Mouse (Mus musculus) kidney, adult 9 months (tissue): Measurements from ENCODE around the gene Tmem238.

ENCODE experiments used
- DNase-seq: peaks from one replicate; pipeline ENCODE4 v3.0.0; 2022

Tmem238 gene

DNA sequence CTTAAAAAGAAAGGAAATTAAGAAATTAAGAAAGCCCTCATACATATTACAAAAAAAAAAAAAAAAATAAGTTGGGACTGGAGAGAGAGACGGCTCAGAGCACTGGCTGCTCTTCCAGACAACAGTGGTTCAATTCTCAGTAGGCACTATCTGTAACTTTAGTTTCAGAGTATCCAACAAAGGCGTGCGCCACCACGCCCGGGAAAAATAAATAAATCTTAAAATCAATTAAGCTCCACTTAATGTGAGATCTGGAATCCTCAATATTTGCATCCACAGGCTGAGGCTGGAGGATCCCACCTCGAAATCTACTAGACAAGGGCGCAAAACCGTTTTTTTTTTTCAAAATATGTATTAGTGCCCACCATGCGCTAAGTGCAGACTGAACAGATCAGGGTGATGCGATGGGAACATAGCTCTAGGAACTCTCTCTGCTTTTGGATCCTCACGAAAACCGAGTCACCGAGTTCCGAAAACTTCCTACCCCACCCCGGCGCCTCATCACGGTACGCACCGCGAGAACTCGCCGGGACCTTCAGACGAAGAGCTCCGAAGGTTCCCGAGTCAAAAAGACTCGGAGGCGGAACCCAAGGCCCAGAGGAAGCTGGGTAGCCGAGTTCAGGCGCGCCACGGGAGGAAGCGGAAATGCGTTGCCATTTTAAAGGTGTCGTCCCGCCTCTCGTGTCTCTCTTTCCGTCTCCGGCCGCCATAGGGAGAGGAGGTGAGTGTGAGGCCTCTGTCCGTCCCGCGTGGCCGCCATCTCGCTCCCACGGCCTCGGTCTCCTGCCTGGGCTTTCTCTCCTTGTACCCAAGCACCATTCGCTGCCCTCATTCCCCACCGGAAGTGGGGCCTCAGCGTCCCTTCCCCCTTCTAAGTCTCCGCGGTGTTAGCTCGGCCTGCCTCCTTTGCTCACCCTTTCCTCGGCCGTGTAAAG, 3.1 kb upstream of the Tmem238 start, which contains the start of gene Rpl28:
Gene Rpl28, plus strand, starts transcription at position 597 of the 935 bp plus-strand sequence.
- peak; percentile 97 for DNase-seq

DNA sequence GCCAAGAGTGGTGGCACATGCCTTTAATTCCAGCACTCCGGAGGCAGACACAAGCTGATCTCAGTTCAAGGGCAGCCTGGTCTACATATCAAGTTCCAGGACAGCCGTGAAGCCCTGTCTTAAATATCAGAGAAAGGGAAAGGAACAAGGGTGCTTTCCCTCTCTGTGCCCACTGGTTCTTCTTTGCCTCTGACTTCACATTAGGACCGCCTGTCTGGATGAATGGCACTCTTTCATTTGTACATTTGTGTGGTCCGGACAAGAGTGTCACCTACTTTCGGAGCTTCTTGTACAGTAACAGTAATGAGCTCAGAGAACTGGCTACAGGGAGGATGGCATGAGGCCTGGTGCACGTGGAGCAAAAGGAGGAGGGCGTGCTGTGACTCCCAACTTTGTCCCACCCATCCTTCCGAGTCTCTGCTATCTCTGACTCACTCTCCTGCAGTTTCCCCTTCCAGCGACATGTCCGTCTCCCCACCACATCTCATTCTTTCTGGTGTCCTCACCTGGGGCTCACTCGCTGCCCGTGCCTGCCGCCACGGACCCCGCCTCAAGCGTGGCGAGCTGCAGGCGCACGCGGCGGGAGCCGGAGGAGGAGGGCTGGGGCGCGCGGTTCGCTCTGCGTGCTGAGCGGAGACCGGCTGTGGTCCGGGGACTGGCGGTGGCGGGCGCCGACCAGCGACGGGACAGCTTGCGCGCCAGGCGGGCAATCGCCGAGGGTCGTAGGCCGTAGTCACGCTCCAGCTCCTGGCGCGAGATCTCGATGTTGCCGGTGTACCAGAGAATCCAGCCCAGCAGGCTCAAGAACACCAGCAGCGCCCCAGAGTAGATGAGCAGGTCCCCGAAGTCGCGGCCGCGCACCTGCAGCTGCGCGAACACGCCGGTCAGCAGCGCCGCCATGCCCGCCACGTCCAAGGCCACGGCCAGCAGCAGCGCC, 689 bp downstream of the Tmem238 start:
- DNase-seq = peak; percentile 55

DNA sequence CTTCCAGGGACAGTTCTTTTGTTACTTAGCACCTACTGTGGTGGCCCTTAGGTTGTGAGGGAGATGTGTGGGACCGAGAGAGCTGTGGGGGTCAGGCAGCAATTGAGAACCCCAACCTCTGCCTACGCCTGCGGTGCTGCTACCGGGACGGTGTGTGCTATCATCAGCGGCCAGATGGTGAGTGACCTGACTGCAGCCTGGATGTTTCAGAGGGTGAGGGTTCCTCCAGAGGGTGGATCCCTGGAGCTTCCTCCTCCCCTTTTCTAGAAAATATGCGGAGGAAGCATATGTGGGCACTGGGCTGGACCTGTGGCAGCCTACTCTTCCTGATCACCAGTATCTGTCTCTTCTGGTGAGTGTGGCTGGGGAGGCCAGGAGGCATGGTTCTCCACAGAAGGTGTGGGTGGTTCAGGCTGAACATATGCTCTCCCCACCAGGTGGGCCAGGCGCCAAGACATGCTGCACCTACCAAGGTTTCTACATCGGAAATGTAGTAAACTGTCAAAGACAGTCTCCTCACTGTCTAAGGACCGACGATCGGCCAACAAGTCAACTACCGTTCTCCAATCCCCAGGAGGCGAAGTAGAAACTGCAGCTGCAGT, 5.7 kb downstream of the Tmem238 start:
- DNase-seq = no peak

DNA sequence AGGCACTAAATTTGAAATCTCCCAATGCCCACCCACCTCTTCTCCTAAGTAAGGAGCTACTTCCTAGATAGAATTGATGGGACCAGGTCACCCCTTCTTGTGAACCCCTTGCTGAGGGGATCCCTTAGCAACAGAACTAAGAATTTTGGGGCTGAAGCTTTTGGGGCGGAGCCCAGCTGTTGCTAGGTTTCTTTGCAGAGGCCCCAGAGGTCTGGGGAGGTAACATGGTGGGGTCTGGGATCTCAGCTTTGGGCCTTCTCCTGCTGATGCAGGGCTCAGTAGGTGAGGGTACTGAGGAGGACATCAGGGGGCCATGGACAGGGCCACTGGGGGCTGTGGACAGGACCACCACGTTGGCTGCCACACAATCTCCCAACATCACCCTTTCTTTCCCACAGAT, 6.7 kb downstream of the Tmem238 start, which contains the start of the genes Il11 and Tmem190:
Gene Il11, minus strand, starts transcription at position 101 of the 400 bp plus-strand sequence.
Gene Tmem190, plus strand, starts transcription at position 179 of the 400 bp plus-strand sequence.
- DNase-seq = no peak

DNA sequence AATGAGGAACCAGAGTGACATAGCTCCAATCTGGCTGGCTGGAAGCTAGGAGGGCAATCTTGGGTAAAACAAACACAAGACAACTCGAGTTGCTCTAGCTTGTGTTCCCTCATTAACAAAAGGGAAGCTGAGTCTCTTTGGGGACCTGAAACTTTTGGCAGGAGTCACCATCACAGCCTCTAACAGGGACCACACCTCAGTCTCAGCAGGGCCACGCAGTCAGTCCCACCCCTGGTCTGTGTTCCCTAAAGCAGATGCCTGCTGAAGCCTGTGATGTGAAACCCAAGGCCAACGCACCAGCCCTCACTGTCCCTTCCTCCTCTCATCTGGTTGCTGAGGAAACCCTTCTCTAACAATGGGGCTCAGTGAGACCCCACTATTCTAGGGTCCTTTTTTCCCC, 7.3 kb downstream of the Tmem238 start:
- DNase-seq = no peak

DNA sequence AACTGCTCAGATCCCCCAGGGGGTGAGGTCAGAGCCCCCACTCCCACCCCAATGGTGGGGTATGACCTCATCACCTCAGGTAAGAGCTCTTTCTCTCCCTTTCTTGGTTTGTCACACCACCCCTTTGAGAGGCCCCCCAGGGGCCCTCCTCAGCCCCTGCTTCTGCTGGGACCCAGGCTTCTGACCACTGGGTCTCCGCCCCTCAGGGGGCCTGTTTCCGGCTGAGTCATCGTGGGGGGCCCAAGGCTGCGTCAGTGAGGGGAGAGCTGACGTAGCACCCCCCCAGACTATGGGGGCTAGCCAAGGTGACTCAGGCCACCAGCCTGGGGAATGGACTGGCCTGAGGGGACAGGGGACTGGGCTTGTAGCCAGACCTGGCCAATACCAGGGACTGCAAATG, 9.5 kb downstream of the Tmem238 start:
- no peak for DNase-seq

DNA sequence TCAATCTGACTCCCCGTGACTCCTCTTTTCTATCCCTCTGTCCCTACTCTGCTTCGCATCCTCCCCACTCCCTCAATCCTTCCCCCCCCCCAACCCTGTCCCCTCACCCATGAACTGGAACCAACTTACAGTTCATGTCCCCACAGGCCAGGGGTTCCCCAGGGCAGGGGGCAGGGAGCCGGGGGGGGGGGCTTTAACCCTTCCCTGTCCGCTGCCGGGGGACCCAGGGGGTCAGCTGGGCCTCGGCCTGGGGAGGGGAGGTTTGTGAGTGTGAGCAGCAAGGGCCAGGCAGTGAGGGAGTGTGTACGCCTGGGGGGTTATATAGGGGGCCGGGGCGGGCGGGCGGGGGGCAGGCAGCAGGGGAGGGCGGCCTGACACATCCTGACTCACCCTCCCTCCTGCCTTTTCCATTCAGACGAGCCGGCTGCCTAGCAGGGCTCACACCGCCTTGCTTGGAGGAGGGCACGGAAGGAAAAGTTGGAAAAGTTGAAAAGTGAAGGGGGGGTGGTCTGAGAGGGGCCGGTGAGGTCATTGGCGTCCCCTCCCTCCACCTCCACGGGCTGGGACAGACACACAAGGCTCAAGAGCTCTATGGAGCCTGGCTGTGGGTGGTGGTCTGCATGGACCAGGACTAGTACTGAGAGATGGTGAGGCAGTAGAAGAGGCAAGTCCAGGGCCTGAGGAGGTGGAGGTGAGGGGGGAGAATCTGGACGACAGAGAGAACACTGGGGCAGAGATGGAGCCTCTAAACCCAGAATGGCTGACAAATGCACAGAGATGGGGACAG, 11.4 kb downstream of the Tmem238 start:
- DNase-seq = no peak

DNA sequence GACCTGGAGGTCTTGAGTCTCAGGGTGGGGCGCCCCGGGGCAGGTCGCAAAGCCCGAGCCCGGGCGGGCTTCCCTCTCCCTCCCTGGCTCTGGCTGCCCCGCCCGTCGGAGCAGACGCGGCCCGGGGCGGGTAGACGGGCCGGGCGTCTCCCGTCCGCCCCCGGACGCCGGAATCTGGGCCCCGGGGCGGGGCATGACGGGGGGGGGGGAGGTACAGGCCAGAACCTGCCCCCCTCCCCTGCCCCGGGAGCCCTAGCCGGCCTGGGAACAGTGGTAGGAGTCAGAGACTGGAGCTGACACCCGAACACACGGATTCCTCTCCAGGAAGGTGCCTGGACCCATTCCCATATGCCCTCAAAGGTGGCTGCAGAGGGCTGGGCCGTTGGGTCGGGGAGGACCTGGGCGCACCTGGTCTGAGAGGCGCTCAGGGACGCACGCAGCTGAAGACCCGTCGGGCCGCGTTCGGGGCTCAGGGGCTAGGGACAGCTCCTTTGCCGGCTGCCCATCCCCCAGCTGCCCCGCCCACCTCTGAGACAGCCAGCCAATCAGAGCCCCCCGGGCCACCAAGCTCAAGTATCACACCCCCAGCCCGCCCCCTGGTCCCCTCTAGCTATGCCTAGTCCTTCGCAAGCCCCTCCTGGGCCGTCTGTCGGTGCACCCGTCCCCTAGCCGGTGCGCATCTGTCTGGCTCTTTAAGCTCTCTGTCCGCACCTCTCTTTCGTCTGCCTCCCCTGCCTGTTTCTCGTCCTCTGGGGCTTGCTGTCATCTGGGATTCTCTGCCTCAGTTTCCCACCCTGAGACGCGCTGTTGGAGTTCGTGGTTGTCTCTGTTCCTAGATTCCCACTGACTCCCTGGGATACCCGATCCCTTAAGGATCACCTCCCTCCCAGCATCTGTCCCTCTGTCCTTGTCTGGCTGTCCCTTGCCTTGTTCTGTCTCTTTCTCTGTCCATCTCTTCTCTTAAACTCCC, 12.3 kb downstream of the Tmem238 start:
- DNase-seq = peak; percentile 38

DNA sequence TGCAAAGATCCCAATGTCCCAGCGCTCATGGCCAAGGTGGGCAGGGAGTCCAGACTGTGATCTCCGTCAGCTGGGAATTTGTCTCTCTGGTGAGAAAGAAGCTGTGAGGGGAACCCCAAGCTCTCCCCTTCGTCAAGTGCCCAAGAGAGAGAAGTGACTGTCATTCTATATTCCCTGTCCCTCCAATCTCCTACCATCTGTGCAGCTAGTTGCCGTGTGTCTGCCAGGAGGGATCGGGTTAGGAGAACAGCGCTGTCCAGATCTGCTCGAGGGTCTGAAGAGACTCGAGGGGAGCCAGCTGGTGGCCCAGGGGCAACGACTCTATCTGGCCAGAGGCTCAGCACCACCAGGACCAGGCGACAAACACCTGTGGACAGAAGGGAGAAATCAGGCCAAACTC, 13.3 kb downstream of the Tmem238 start:
- DNase-seq = no peak

DNA sequence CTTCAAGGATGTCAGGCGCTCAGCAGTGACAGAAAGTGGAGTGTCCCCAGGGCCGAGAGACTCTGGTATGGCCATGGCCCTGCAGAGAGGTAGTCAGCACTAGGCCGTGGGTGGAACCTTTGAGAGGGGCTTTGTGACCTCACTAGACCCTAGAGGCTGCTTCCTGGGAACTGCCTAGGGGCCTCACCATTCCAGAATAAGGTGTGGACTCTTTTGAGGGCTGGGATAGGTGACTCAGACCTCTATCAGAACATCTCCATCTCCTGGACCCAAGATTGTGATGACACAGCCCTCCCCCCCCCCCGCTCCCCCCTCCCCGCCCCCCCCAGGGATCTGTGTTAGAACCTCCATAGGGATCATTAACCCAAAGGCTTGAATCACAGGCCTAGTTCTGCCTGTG, 18.3 kb downstream of the Tmem238 start, which contains the start of gene Fam71e2:
Gene Fam71e2, minus strand, starts transcription at position 101 of the 400 bp plus-strand sequence.
- no peak for DNase-seq

DNA sequence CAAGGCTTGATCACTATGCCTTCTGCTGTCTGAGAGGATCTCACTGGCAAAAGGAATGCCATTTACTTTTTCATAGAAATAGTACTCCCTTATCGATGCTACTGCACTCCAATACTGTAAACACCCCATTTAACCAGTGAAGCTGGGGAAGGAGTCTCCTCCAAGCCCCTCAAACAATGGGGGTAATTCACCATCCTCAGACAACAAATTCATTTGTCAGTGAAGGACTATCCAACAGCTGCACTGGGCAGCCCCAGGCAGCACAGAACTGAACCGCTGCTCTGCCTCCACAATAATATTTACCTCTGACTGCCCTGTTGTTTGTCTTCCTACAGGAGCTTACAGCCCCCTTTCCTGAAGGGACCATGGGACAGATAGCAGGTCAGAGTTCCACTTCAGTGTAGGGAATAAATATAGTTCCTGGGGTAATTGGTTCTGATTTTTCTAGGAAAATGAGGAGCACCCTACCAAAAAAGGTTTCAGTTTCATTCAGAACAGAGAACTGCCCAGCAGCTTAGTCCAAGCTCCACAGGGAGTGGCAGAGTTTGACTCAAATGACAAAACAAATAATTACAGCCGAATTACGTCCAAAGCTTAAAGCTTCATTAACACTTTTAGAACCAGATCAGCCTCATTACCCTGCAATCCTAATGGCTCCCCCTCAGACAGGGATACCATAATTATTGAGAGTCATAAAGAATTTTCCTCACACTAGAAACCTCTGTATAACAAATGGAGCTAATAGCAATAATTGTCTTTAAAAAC, 24.3 kb downstream of the Tmem238 start:
- no peak for DNase-seq

DNA sequence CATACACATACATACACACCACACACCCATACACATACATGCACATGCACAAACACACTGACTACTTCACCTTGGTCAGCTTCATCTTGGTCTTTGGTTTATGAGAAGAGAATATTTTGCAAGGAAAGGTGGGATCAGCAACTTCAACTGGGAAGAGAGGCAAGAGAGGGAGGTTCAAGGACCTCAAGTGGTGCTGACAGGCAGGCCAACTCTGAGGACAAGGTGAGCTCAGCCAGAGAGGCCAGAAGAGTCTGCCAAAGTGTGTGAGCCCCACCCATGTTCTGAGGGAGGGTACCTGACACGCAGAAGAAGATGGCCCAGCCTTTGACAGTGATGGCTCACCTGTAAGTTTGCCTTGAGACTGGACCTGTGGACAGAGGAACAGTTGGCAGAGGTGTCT, 29.8 kb downstream of the Tmem238 start:
- no peak for DNase-seq

DNA sequence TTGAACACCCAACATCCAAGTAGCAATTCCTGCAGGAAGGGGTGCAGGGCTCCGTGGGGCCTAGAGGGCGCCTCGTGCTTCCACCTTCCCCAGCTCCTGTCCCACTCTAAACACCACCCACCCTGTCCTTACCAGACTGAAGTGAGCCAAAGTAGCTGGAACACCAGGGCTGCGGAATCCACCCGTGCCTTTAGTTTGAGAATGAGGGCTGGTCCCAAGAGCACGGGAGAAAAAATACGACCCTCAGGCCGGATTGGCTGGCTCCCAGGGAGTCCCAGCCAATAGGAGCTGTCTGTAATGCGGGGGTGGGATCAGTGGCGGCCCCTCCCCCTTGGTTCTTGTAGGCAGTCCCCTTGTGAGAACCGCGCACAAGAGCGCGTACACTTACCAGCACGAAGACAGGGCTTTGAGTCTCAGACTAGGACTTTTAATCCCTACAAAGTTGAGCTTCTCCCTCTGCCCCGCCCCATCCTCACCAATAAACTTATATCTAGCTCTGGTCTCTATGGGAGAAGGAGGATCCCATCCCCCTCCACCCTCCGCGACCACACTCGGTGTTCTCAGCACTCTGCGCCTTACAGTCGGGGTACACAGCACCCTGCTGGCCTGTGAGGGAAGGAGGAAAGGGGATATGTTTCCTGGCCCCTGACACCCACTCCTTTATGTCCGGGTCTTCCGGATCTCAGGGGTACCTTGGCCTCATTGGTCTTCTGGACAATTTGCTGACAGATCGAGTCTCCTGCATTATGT, 36.5 kb downstream of the Tmem238 start, which contains the start of gene Cox6b2:
Gene Cox6b2, minus strand, starts transcription at position 274 of the 750 bp plus-strand sequence.
- DNase-seq = peak; percentile 80

DNA sequence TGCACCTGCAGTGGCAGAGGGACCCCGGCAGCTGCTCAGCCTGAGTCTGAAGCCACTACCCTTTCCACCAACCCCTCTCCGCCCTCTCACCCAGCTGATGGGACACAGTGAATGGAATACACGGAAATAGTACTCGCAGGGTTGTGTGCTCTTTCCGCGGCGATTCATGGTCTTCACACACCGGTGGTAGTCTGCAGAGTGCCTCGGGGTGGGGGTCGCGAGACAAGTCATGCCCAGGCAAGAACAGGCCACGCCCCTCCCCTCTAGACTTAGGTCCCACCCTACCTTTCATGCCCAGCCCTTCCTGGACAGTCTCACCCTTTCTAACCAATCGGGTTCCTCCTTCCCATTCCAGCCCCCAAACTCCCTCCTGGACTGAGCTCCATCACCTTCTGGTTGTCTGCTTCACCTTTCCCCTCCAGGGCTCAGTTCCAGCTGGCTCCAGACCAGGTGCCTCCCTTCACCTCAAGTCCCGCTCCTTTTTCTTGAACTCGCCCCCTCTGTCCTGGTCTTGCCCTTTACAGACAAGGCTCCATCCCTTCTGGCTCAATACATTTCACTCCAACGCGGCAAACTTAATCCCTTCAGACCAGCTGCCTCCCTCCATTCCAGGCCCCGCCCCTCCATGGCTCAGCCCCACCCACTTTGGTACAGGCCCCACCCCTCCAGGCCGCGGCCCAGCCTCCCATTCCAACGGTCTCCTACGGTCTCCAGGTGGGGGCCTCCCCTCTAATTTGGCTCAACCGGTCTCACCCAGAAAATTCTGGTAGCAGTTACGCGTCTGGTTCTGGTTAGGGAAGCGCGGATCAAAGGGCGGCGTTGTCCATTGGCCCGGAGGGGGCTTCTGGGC, 37.3 kb downstream of the Tmem238 start:
- DNase-seq = peak; percentile 68

DNA sequence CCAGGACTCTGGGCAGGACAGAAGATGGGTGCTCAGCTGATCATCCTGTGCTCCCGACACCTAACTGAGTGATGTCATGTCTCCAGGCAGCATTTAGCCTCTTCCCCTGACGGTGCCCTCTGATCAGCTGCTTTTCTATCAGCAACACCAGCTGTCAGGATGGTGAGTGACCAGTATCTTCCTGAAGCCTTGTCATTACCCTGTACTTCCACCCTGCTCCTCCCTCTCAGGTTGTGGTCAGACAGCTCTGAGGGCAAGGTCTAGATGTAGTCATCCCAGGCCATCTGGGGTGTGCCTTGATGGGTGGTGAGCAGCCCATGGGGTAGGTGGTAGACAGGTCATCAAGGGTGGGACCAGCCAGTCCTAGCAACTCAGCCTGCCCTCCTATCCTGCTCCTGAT, 40.3 kb downstream of the Tmem238 start:
- no peak for DNase-seq

DNA sequence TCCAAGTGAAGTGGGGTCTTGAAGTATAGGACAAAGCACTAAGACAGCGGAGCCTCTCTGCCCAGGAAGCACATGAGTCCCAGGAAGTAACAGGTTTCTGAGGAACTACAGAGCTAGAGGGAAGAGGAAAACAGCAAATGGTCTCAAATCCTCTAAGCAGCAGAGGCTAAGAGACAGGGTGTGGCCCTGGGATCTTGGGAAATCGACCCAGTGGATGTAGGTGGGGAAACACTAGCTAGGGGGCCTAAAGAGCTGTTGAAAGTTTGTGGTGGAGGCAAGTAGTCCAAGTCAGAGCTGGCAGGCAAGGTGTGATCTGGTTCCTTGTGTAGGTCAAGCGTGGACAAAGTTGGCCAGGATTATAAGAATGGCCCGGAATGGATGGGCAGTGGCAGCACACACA, 41.1 kb downstream of the Tmem238 start:
- no peak for DNase-seq

DNA sequence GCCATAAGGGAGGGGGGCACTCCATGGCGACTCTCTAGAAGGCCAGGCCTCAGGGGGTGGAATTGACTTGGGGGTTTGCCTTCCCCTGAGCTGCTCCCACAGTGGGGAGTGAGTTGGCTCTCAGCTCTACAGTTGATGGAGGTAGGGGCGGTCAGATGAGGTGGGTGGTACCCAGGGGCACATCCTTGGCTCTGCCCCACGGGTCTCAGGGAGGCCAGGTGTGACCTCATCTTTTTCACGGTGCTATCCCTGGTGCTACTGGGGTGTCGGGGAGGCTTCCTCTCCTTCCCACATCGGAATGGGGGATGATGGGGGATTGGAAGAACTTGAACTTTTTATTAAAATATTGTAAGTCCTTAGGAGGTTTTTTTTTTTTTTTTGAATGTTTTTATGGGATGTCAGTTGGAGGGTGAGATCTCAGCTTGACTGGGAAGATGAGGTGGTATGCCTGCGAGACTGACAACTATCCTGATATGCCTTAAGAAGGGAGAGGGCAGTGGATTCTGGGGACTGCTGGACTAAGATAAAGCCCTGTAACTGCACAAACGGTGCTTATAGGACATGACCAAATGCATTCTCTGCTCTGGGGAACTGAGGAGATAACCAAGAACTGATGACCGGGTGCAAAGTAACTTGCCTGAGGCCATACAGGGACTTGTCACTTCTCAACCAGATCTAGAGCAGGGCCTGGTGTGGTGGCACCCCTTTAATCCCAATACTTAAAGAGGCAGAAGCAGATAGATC, 42.1 kb downstream of the Tmem238 start:
- no peak for DNase-seq
